8 mouse cellular contexts compared by ENCODE assay signal in the genomic region with DNA sequence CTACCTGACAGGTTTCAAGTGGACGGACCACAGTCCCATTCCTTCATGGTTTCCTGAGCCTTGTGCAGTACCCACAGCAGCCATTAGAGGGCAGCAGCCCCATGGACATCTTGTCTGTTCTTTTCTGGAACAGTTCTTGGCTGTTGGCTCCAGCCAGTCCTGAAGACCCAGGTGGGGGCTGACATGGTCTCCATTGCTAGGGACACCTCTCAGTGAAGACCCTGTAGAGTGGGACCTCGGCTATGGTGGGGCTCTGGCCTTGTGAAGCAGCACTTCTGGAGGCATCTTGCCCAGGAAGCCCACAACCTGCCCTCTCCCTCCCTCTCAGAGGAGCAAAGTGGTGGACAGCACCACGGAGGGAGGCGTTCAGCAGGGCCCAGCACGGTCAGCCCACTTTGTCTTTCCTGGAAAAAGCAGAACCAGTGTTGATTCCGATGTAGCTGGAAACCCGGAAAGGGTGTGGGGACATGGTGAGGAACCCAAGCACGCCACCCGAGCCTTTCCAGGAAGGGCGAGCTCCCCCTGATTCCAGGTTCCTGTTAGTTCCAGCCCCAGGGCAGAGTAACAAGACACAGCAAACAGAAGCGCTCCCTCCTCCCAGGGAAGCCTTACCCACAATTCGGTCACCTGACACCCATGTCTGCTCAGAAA. TPM values are rescaled to one million over a fixed set of nuclear protein-coding genes. Genes with fewer than 3 reads are reported as not detected.
DNase-seq lines count a peak whose midpoint lies in the region; ATAC-seq and TF ChIP-seq lines count a peak whose summit lies in the region.

No protein-coding gene starts in this region.

- TF ChIP-seq CTCF in bone marrow macrophage, adult 2 months (IDR thresholded peaks at IDR 0.05; ENCODE audit: low read depth, low read length): peak; percentile 96
- peak; percentile 94 for TF ChIP-seq CTCF in embryonic fibroblast, embryonic 13.5 days (IDR thresholded peaks at IDR 0.05; ENCODE audit: borderline replicate concordance, insufficient read depth, low read length)
- TF ChIP-seq CTCF in kidney, postnatal 0 days (IDR thresholded peaks at IDR 0.05; ENCODE audit: low read depth): peak; percentile 99

- H3K9me3 ChIP-seq in heart, embryonic 12.5 days (replicated peaks): no peaks in the 10 kb centered on the region
- H3K9me3 ChIP-seq in kidney, postnatal 0 days (replicated peaks; ENCODE audit: low read length): no peaks in the 10 kb centered on the region
- H3K9me3 ChIP-seq in liver, embryonic 11.5 days (ENCODE audit: control insufficient read depth, low read length): no peaks in the 10 kb centered on the region

- no peak for TF ChIP-seq POLR2A in bone marrow macrophage, adult 2 months (IDR thresholded peaks at IDR 0.05; ENCODE audit: borderline replicate concordance, low read depth, low read length)
- TF ChIP-seq POLR2A in embryonic fibroblast, embryonic 13.5 days (IDR thresholded peaks at IDR 0.05; ENCODE audit: low read depth, low read length): no peak
- no peak for TF ChIP-seq POLR2A in myocyte (IDR thresholded peaks at IDR 0.05; ENCODE audit: insufficient read length, low read depth)

- 25% methylated on average over 12 of the region's 12 CpGs for WGBS in heart, embryonic 12.5 days
- 14% methylated on average over 10 of the region's 12 CpGs for WGBS in kidney, postnatal 0 days
- WGBS in liver, embryonic 11.5 days: 22% methylated on average over 12 of the region's 12 CpGs

- H3K4me1 ChIP-seq in bone marrow macrophage, adult 2 months (ENCODE audit: control insufficient read depth, insufficient read depth, low read length): peaks cover 48% of the 10 kb centered on the region
- H3K4me1 ChIP-seq in embryonic fibroblast, embryonic 13.5 days (ENCODE audit: control insufficient read depth, insufficient read depth, low read length): no peaks in the 10 kb centered on the region
- peaks cover 16% of the 10 kb centered on the region for H3K4me1 ChIP-seq in heart, embryonic 12.5 days (replicated peaks)
- peaks cover 7% of the 10 kb centered on the region for H3K4me1 ChIP-seq in kidney, postnatal 0 days (replicated peaks; ENCODE audit: insufficient read depth, low read length)
- H3K4me1 ChIP-seq in liver, embryonic 11.5 days (replicated peaks; ENCODE audit: control insufficient read depth, insufficient read depth, low read length): peaks cover 43% of the 10 kb centered on the region

- H3K36me3 ChIP-seq in heart, embryonic 12.5 days: no peaks in the 10 kb centered on the region
- H3K36me3 ChIP-seq in kidney, postnatal 0 days (ENCODE audit: insufficient read depth, low read length): no peaks in the 10 kb centered on the region
- H3K36me3 ChIP-seq in liver, embryonic 11.5 days (ENCODE audit: control insufficient read depth, insufficient read depth, low read length): no peaks in the 10 kb centered on the region
- H3K36me3 ChIP-seq in myocyte (ENCODE audit: control insufficient read depth, insufficient read depth): no peaks in the 10 kb centered on the region

- no peaks in the 10 kb centered on the region for H3K79me2 ChIP-seq in myocyte (ENCODE audit: control insufficient read depth, insufficient read depth)

- DNase-seq in 416B (ENCODE audit: low read depth): peak; percentile 83
- peak; percentile 80 for DNase-seq in kidney, postnatal 0 days (ENCODE audit: low spot score)
- peak; percentile 81 for DNase-seq in liver, embryonic 11.5 days (ENCODE audit: low spot score)
- DNase-seq in spleen, postnatal 4 days (ENCODE audit: low spot score in 2 of 2): peak; percentile 87 to 98

- H3K27ac ChIP-seq in bone marrow macrophage, adult 2 months (ENCODE audit: insufficient read depth, low read depth, low read length): peak overlapping the region; percentile 98
- no peak overlapping the region for H3K27ac ChIP-seq in embryonic fibroblast, embryonic 13.5 days (ENCODE audit: insufficient read depth, low read length)
- H3K27ac ChIP-seq in heart, embryonic 12.5 days (ENCODE audit: poor library complexity, severe bottlenecking): 0 out of 2 replicates have a peak overlapping the region, but pooled peaks have one; percentile 26
- H3K27ac ChIP-seq in kidney, postnatal 0 days: peak overlapping the region; percentile 21; the same call in 1 of the 2 replicates
- H3K27ac ChIP-seq in liver, embryonic 11.5 days (ENCODE audit: low read depth, low read length): peak overlapping the region; percentile 57

- no peaks in the 10 kb centered on the region; the same call in 1 of the 2 replicates for H3K27me3 ChIP-seq in heart, embryonic 12.5 days (replicated peaks)
- H3K27me3 ChIP-seq in kidney, postnatal 0 days (ENCODE audit: insufficient read depth, low read length): no peaks in the 10 kb centered on the region
- no peaks in the 10 kb centered on the region for H3K27me3 ChIP-seq in liver, embryonic 11.5 days (replicated peaks; ENCODE audit: control insufficient read depth, insufficient read depth, low read length)
- H3K27me3 ChIP-seq in myocyte (ENCODE audit: control insufficient read depth, insufficient read depth, insufficient read length): no peaks in the 10 kb centered on the region

- H3K4me2 ChIP-seq in heart, embryonic 12.5 days: peak overlapping the region; percentile 17; the same call in 1 of the 2 replicates
- H3K4me2 ChIP-seq in kidney, postnatal 0 days (ENCODE audit: low read length): no peak overlapping the region
- peak overlapping the region; percentile 32 for H3K4me2 ChIP-seq in liver, embryonic 11.5 days
- peak overlapping the region; percentile 19 for H3K4me2 ChIP-seq in myocyte (ENCODE audit: low read depth)

- peak overlapping the region; percentile 46; the same call in 1 of the 2 replicates for H3K9ac ChIP-seq in heart, embryonic 12.5 days
- no peak overlapping the region for H3K9ac ChIP-seq in kidney, postnatal 0 days (ENCODE audit: low read depth, low read length)
- H3K9ac ChIP-seq in liver, embryonic 11.5 days (ENCODE audit: low read depth, low read length): 0 out of 2 replicates have a peak overlapping the region, but pooled peaks have one; percentile 7

- ATAC-seq in heart, embryonic 12.5 days (ENCODE audit: insufficient number of reproducible peaks, low FRiP score): peak; percentile 49
- ATAC-seq in kidney, postnatal 0 days (replicated peaks; ENCODE audit: low FRiP score, low read depth): peak; percentile 58
- ATAC-seq in liver, embryonic 11.5 days (replicated peaks; ENCODE audit: low FRiP score): peak; percentile 48

- no peak overlapping the region for H3ac ChIP-seq in myocyte (ENCODE audit: control insufficient read depth, insufficient read length)

- peak overlapping the region; percentile 29 for H3K4me3 ChIP-seq in bone marrow macrophage, adult 2 months (ENCODE audit: insufficient read depth, low read length)
- no peak overlapping the region for H3K4me3 ChIP-seq in embryonic fibroblast, embryonic 13.5 days (ENCODE audit: insufficient read depth, low read length)
- no peak overlapping the region for H3K4me3 ChIP-seq in heart, embryonic 12.5 days
- no peak overlapping the region for H3K4me3 ChIP-seq in kidney, postnatal 0 days (replicated peaks; ENCODE audit: low read depth, low read length)
- H3K4me3 ChIP-seq in liver, embryonic 11.5 days (ENCODE audit: low read depth, low read length): no peak overlapping the region
- no peak overlapping the region for H3K4me3 ChIP-seq in myocyte

RNA-seq across cellular contexts. Expression of a gene that starts 12.0 kb away (rescaled TPM):
- not detected in 2 replicates for polyA plus RNA-seq in bone marrow macrophage, adult 2 months (2012; ENCODE audit: insufficient read depth, insufficient read length, missing spikeins)
- polyA plus RNA-seq in embryonic fibroblast, embryonic 13.5 days (2011; ENCODE audit: insufficient read length, low read depth, missing spikeins): not detected in 2 replicates
- not detected in 2 replicates for polyA plus RNA-seq in heart, embryonic 12.5 days (2016; fragmentation: Nextera tagmentation; extraction: Ambion mirVana)
- not detected in 2 replicates for polyA plus RNA-seq in kidney, postnatal 0 days (2015; fragmentation: Nextera tagmentation; extraction: Ambion mirVana)
- polyA plus RNA-seq in liver, embryonic 11.5 days (2014; fragmentation: Nextera tagmentation; extraction: Ambion mirVana): not detected in 2 replicates
- not detected for polyA plus RNA-seq in myocyte (2012; fragmentation: generic; extraction: Trizol)

RNA-seq across cellular contexts. Expression of a gene that starts 13.1 kb away (rescaled TPM):
- polyA plus RNA-seq in bone marrow macrophage, adult 2 months (2012; ENCODE audit: insufficient read depth, insufficient read length, missing spikeins): 34.5 and 34.7 TPM in 2 replicates
- 0.72 and 0.88 TPM in 2 replicates for polyA plus RNA-seq in embryonic fibroblast, embryonic 13.5 days (2011; ENCODE audit: insufficient read length, low read depth, missing spikeins)
- 8.2 and 8.5 TPM in 2 replicates for polyA plus RNA-seq in heart, embryonic 12.5 days (2016; fragmentation: Nextera tagmentation; extraction: Ambion mirVana)
- polyA plus RNA-seq in kidney, postnatal 0 days (2015; fragmentation: Nextera tagmentation; extraction: Ambion mirVana): 7.6 and 7.8 TPM in 2 replicates
- polyA plus RNA-seq in liver, embryonic 11.5 days (2014; fragmentation: Nextera tagmentation; extraction: Ambion mirVana): 13.4 and 15.1 TPM in 2 replicates
- 11.7 TPM for polyA plus RNA-seq in myocyte (2012; fragmentation: generic; extraction: Trizol)

RNA-seq across cellular contexts. Expression of a gene that starts 13.2 kb away (rescaled TPM):
- polyA plus RNA-seq in bone marrow macrophage, adult 2 months (2012; ENCODE audit: insufficient read depth, insufficient read length, missing spikeins): 31.4 and 36.1 TPM in 2 replicates
- 46.7 and 52.2 TPM in 2 replicates for polyA plus RNA-seq in embryonic fibroblast, embryonic 13.5 days (2011; ENCODE audit: insufficient read length, low read depth, missing spikeins)
- polyA plus RNA-seq in heart, embryonic 12.5 days (2016; fragmentation: Nextera tagmentation; extraction: Ambion mirVana): 66.2 and 72.6 TPM in 2 replicates
- 116 TPM in 2 replicates for polyA plus RNA-seq in kidney, postnatal 0 days (2015; fragmentation: Nextera tagmentation; extraction: Ambion mirVana)
- polyA plus RNA-seq in liver, embryonic 11.5 days (2014; fragmentation: Nextera tagmentation; extraction: Ambion mirVana): 98.1 and 103 TPM in 2 replicates
- 66.0 TPM for polyA plus RNA-seq in myocyte (2012; fragmentation: generic; extraction: Trizol)

RNA-seq across cellular contexts. Expression of a gene that starts 39.0 kb away (rescaled TPM):
- 73.2 and 77.1 TPM in 2 replicates for polyA plus RNA-seq in bone marrow macrophage, adult 2 months (2012; ENCODE audit: insufficient read depth, insufficient read length, missing spikeins)
- 0.54 TPM in 1 of 2 replicates, not detected in the other for polyA plus RNA-seq in embryonic fibroblast, embryonic 13.5 days (2011; ENCODE audit: insufficient read length, low read depth, missing spikeins)
- 1.1 and 2.1 TPM in 2 replicates for polyA plus RNA-seq in heart, embryonic 12.5 days (2016; fragmentation: Nextera tagmentation; extraction: Ambion mirVana)
- polyA plus RNA-seq in kidney, postnatal 0 days (2015; fragmentation: Nextera tagmentation; extraction: Ambion mirVana): 6.5 and 6.9 TPM in 2 replicates
- polyA plus RNA-seq in liver, embryonic 11.5 days (2014; fragmentation: Nextera tagmentation; extraction: Ambion mirVana): 7.2 and 8.1 TPM in 2 replicates
- polyA plus RNA-seq in myocyte (2012; fragmentation: generic; extraction: Trizol): 0.04 TPM

RNA-seq across cellular contexts. Expression of a gene that starts 40.7 kb away (rescaled TPM):
- 13.2 and 14.4 TPM in 2 replicates for polyA plus RNA-seq in bone marrow macrophage, adult 2 months (2012; ENCODE audit: insufficient read depth, insufficient read length, missing spikeins)
- polyA plus RNA-seq in embryonic fibroblast, embryonic 13.5 days (2011; ENCODE audit: insufficient read length, low read depth, missing spikeins): 0.33 TPM in 1 of 2 replicates, not detected in the other
- 0.10 and 0.36 TPM in 2 replicates for polyA plus RNA-seq in heart, embryonic 12.5 days (2016; fragmentation: Nextera tagmentation; extraction: Ambion mirVana)
- polyA plus RNA-seq in kidney, postnatal 0 days (2015; fragmentation: Nextera tagmentation; extraction: Ambion mirVana): 1.2 and 1.5 TPM in 2 replicates
- polyA plus RNA-seq in liver, embryonic 11.5 days (2014; fragmentation: Nextera tagmentation; extraction: Ambion mirVana): 1.5 and 1.6 TPM in 2 replicates
- polyA plus RNA-seq in myocyte (2012; fragmentation: generic; extraction: Trizol): 0.25 TPM
